Mouse (Mus musculus): ENCODE measurements around the gene Ptprm.

DNA sequence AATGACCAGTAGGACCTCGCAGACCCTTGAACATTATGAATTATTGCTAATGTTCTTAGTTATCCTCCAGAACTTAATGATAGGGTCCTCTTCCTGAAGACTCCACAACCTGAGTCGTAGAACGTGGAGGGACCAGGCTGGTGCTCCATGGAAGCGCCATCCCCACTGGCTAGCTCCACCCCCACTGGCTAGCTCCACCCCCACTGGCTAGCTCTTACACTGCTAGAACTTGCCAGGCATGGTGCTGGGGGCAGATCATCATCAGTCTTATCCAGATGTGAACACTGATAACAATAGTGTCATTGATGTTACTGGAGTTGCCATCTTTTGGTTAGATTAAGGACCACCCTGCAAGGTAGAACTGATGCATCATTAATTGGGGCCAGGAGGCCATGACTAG lies 362.4 kb downstream of the Ptprm start:
- TF ChIP-seq CTCF (IDR thresholded peaks at IDR 0.05; ENCODE audit: insufficient read depth, low read depth, low read length) = no peak
- no peak for TF ChIP-seq POLR2A (IDR thresholded peaks at IDR 0.05; ENCODE audit: insufficient read depth, low read depth, low read length)
